Mouse (Mus musculus) heart, adult 2 months (tissue): ENCODE results near the gene 1190005I06Rik.

Experiments
- CTCF ChIP-seq: fragments of 200-600 bp; IDR thresholded peaks from 2 replicates; pipeline ENCODE4 v1.8.1; 2022; ENCODE audit warnings: antibody characterized with exemption, mild to moderate bottlenecking, moderate library complexity
- POLR2A ChIP-seq: fragments of 200-500 bp; IDR thresholded peaks from 2 replicates; pipeline ENCODE4 v1.6.1; 2011; ENCODE audit warnings: mild to moderate bottlenecking, low read depth, low read length, control low read depth; ENCODE audit not compliant: insufficient read depth

DNA sequence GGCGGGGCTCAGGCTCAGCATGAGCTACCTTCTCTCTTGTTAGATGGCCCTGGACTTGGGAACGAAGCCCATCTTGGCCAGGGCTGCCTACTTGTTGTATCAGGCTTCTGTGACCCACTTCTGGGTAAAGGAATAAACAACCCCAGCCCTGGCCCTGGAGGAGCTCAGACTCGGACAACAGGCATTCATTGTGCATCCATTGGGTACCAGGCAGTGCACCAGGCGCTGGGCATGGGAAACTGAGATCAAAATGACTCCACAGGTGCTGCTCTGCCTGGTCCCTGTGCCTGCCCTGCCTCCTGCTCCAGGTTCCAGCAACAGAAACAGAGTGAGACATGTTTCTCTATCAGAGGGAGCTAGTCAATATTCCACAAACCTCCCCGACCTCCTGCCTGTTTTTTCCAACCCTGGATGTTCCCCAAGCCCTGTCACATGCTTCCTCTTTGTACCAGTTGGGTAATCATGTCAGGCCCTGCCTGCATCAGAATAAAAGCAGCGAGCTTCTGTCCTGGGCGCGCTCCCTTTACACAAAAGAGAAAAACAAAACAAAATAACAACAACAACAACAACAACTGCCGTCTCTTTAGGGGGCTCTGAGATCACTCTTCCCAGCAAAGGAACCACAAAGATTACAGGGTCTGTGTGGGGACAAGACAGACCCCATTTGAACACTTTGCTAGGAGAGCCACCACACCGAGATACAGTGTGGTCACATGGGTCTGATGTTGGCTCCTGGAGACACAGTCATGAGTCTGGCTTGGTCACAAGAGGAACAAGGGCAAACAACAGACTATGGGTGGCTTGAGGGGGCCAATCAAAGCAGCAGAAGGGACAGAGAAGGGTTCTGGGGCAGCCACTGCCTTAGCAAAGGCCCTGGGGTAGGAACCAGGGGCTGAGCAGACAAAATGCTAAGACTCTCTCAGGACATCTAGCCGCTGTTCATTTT, 27.9 kb downstream of the 1190005I06Rik start:
- TF ChIP-seq CTCF: no peak
- no peak for TF ChIP-seq POLR2A
